Mouse (Mus musculus) T-helper 1 cell (primary cell): ENCODE data around the gene Lhx2.

Experiments used
- in situ Hi-C: fragments of 300-600 bp; cut with MboI, MseI; formaldehyde crosslinking; loops from one replicate; pipeline ENCODE4 v1.15.1; 2025; ENCODE audit warnings: high pct_unique_total_duplicates

The Lhx2 gene

GRCm38 (mm10) chr2:38346881-38347764 is 8.0 kb downstream of the Lhx2 start:
- in situ Hi-C loops, result no loop called here

GRCm38 (mm10) chr2:38347811-38348551 is 8.9 kb downstream of the Lhx2 start:
- in situ Hi-C loops, result no loop called here

- in situ Hi-C loops, result no loop called here
These were observed 9.8 kb downstream of the Lhx2 start for GRCm38 (mm10) chr2:38348660-38349420.

- in situ Hi-C loops, result no loop called here
These were observed 10.6 kb downstream of the Lhx2 start for GRCm38 (mm10) chr2:38349447-38350350.

GRCm38 (mm10) chr2:38350386-38350785 is 11.3 kb downstream of the Lhx2 start:
- in situ Hi-C loops, result no loop called here

GRCm38 (mm10) chr2:38350796-38351195 is 11.7 kb downstream of the Lhx2 start:
- in situ Hi-C loops, result no loop called here

GRCm38 (mm10) chr2:38351641-38352320 is 12.7 kb downstream of the Lhx2 start:
- in situ Hi-C loops, result no loop called here

GRCm38 (mm10) chr2:38352321-38353007 is 13.4 kb downstream of the Lhx2 start:
- in situ Hi-C loops, result no loop called here

- in situ Hi-C loops, result no loop called here
These were observed 13.9 kb downstream of the Lhx2 start for GRCm38 (mm10) chr2:38353008-38353379.

GRCm38 (mm10) chr2:38353664-38354063 is 14.6 kb downstream of the Lhx2 start:
- in situ Hi-C loops, result no loop called here

GRCm38 (mm10) chr2:38354179-38354716 is 15.2 kb downstream of the Lhx2 start:
- in situ Hi-C loops, result no loop called here

- in situ Hi-C loops, result no loop called here
These were observed 15.8 kb downstream of the Lhx2 start for GRCm38 (mm10) chr2:38354717-38355510.

GRCm38 (mm10) chr2:38355731-38356427 is 16.8 kb downstream of the Lhx2 start:
- in situ Hi-C loops, result no loop called here

- in situ Hi-C loops, result no loop called here
These were observed 17.6 kb downstream of the Lhx2 start for GRCm38 (mm10) chr2:38356428-38357260.

GRCm38 (mm10) chr2:38357294-38358246 is 18.5 kb downstream of the Lhx2 start:
- in situ Hi-C loops, result no loop called here

- in situ Hi-C loops, result no loop called here
These were observed 19.5 kb downstream of the Lhx2 start for GRCm38 (mm10) chr2:38358611-38359010.
